Mouse (Mus musculus): ENCODE data around the gene Adat3. TPM values are rescaled to one million over a fixed set of nuclear protein-coding genes. Genes with fewer than 3 reads are reported as not detected.

Gene Adat3
- polyA plus RNA-seq, 1 experiment from 2014 or later: 5.4 TPM

DNA sequence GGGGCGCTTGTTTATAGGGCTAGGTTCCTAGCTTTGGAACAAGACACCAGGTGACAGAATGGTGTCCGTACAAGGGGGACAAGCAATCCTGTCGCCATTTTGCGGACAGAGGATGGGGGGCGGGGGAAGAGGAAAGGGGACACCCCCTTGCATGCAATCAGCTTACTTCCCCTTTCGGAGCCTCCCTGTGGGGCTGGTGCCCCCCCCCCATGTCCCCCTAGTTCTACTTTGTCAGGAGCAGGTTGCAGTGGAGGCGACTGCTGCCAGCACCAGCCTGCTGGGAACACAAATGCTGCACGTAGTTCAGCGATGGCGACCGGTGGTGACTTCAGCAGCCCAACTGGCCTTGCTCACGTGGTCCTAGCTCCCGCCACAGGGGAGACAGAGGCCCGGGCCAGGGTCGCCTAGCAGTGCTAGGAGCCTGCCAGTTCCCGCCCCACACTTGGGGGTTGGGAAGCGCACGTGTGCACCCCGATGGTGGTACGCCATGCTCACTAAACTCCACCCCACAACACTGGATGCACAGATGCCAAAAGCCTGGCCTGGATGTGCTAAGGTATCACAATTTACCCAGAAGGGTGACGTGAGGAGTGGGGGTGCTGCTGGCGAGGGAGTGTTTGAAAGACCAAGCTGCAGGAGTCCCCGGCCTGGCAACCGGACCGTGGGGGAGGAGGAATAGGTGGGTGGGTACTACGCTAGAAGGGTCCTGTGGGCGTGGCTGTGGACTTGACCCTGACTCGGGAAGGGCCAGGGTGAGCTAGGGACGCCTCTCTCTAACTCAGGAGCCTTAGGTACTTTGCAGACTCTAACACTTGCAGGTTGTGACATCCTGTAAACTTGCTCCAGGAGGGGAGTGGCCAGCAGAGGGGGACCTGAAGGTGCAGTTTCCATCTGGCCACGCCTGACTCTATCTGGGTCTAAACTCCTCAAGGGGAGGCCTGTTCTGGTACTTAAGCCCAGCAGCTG, 31.5 kb upstream of the Adat3 start:
- Histone ChIP-seq H3K4me2 (replicated peaks) (peak overlapping the region; percentile 53), H3K9ac (peak overlapping the region; percentile 22; the same call in 1 of the 2 replicates), H3K27ac (no peak overlapping the region), H3K27me3 (replicated peaks) (no peaks in the 10 kb centered on the region), H3K36me3 (peaks cover 11% of the 10 kb centered on the region), H3K4me1 (peaks cover 62% of the 10 kb centered on the region), H3K9me3 (no peaks in the 10 kb centered on the region), H3K4me3 (no peak overlapping the region)
- 18% methylated on average over 30 of the region's 30 CpGs for WGBS
- ATAC-seq (ENCODE audit: low FRiP score, low read depth): no peak

DNA sequence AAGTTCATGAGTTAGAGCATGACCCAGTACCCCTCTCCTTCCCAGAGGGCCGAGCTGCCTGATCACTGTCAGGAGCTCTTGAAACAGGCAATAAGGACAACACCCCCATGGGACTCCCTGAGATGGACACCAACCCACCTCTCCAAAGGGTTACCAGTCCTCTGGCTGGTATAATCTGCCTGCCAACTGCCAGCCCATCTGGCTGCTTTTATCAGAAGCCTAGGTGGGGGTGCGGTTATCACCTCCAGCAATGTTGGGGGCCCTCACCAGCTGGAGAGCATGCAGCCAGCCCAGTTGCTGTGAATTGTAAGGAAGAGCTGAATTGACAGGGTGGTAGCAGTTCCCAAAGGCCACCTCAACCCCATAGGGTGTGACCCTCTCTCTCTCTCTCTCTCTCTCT, 30.2 kb upstream of the Adat3 start:
- Histone ChIP-seq H3K4me1 (peaks cover 60% of the 10 kb centered on the region), H3K4me2 (replicated peaks) (no peak overlapping the region), H3K36me3 (peaks cover 11% of the 10 kb centered on the region), H3K27me3 (replicated peaks) (no peaks in the 10 kb centered on the region), H3K4me3 (no peak overlapping the region), H3K9ac (no peak overlapping the region), H3K27ac (no peak overlapping the region), H3K9me3 (no peaks in the 10 kb centered on the region)
- no peak for ATAC-seq (ENCODE audit: low FRiP score, low read depth)
- 88% methylated on average over 2 of the region's 2 CpGs for WGBS

GRCm38 (mm10) chr10:80573944-80574343, 28.7 kb upstream of the Adat3 start:
- WGBS: 59% methylated on average over 9 of the region's 9 CpGs
- Histone ChIP-seq H3K4me3 (no peak overlapping the region), H3K4me2 (replicated peaks) (0 out of 2 replicates have a peak overlapping the region, but pooled peaks have one; percentile 10), H3K27ac (no peak overlapping the region), H3K9me3 (no peaks in the 10 kb centered on the region), H3K9ac (0 out of 2 replicates have a peak overlapping the region, but pooled peaks have one; percentile 13), H3K4me1 (peaks cover 63% of the 10 kb centered on the region), H3K27me3 (replicated peaks) (no peaks in the 10 kb centered on the region), H3K36me3 (peaks cover 1% of the 10 kb centered on the region; the same call in 1 of the 2 replicates)
- ATAC-seq (ENCODE audit: low FRiP score, low read depth): no peak

DNA sequence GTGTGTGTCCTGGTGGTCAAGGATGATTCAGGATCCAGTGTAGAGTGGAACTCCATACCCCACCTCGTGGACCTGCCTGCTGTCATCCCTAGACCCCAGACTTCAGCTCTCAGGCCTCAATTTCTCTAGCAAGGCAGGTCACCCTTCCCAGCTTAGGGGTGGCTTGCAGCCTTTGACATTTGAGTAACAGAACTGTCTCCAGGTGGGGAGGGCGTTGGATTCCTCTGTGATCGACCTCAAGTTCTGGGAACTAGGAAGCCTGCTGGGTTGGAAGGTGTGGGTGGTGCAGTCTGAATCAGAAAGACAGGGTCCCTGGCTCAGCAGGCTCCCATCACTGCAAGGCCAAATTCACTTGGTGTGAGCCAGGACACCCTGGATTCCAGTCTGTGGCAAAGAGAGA, 27.8 kb upstream of the Adat3 start:
- no peaks in the 10 kb centered on the region for H3K27me3 ChIP-seq (replicated peaks)
- H3K27ac ChIP-seq: no peak overlapping the region
- WGBS: 80% methylated on average over 3 of the region's 3 CpGs
- H3K9ac ChIP-seq: no peak overlapping the region
- no peak overlapping the region for H3K4me3 ChIP-seq
- ATAC-seq (ENCODE audit: low FRiP score, low read depth): no peak
- peak overlapping the region; percentile 97 for H3K4me2 ChIP-seq (replicated peaks)
- H3K4me1 ChIP-seq: peaks cover 68% of the 10 kb centered on the region
- H3K9me3 ChIP-seq: no peaks in the 10 kb centered on the region
- no peaks in the 10 kb centered on the region for H3K36me3 ChIP-seq

DNA sequence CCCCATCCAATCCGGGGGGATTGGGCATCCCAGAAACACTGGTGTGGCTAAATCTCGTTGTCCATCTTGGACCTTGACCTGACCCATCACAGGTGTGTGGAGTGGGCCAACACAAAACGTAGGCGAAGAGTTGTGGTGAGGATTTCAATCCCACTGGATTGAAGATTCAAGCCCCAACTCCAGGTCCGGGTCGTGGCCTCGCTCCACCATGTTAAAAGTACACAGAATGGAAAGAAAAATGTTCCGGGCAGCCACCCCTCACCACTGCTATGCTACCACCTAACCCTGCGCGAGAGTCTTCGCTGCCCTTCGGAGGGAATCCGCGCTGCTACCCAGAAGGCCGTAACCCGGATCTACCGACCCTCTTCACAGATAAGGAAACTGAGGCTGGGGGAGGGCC, 26.8 kb upstream of the Adat3 start:
- no peak for ATAC-seq (ENCODE audit: low FRiP score, low read depth)
- Histone ChIP-seq H3K9me3 (no peaks in the 10 kb centered on the region), H3K36me3 (no peaks in the 10 kb centered on the region), H3K9ac (peak overlapping the region; percentile 85), H3K4me2 (replicated peaks) (peak overlapping the region; percentile 97), H3K4me1 (peaks cover 65% of the 10 kb centered on the region), H3K27ac (no peak overlapping the region), H3K4me3 (peak overlapping the region; percentile 78), H3K27me3 (replicated peaks) (no peaks in the 10 kb centered on the region)
- 15% methylated on average over 17 of the region's 17 CpGs for WGBS

GRCm38 (mm10) chr10:80576351-80577194, 26.1 kb upstream of the Adat3 start:
- Histone ChIP-seq H3K4me3 (peak overlapping the region; percentile 78), H3K4me1 (peaks cover 58% of the 10 kb centered on the region), H3K27me3 (replicated peaks) (no peaks in the 10 kb centered on the region), H3K4me2 (replicated peaks) (peak overlapping the region; percentile 97), H3K36me3 (no peaks in the 10 kb centered on the region), H3K9me3 (no peaks in the 10 kb centered on the region), H3K9ac (peak overlapping the region; percentile 85), H3K27ac (peak overlapping the region; percentile 68)
- peak; percentile 11; the same call in 1 of the 2 replicates for ATAC-seq (ENCODE audit: low FRiP score, low read depth)
- under 1% methylated on average over 93 of the region's 96 CpGs for WGBS

- Histone ChIP-seq H3K4me3 (peak within 1 kb of the TSS; percentile 78), H3K27ac (peak within 1 kb of the TSS; percentile 68), H3K4me2 (replicated peaks) (peak within 1 kb of the TSS; percentile 97), H3K4me1 (peaks cover 53% of the 10 kb centered on the region), H3K36me3 (peaks cover 2% of the 10 kb centered on the region; the same call in 1 of the 2 replicates), H3K9me3 (no peaks in the 10 kb centered on the region), H3K27me3 (replicated peaks) (no peaks in the 10 kb centered on the region), H3K9ac (peak within 1 kb of the TSS; percentile 85)
- WGBS: under 1% methylated on average over 81 of the region's 97 CpGs
- ATAC-seq (ENCODE audit: low FRiP score, low read depth): peak; percentile 75
Measured at GRCm38 (mm10) chr10:80577195-80578130, 25.2 kb upstream of the Adat3 start, which contains the start of gene Klf16. Gene Klf16 (minus strand): TSS chr10:80577321.

DNA sequence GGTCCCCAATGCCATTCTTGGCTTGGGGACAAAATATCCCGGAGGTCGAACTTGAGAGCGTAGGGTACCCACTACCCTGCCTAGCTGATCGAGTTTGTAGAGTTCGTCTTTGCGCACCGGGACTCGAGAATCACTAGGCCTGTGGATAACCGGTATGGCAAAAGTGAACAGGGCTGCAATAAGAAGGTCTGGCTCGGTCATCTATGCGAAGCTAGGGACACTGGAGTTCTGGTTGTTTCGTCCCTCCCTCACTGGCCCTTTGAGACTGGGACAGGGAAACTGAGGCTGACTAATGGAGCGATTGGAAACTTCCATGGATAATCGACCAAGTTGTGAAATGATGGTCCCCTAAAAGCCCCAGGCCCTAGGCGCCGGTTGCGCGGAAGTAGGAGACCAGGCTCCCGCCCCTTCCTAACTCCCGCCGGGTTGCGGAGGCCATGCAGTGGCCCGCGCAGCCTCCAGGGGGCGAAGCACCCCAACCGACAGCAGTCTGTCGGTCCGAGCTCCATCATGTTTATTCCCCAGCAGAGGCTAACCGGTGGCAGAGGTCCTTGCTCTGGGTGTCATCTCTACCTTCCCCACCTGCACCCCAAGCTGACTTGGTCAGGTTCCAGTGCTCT, 24.4 kb upstream of the Adat3 start:
- H3K9ac ChIP-seq: peak overlapping the region; percentile 85; the same call in 1 of the 2 replicates
- H3K9me3 ChIP-seq: no peaks in the 10 kb centered on the region
- peaks cover 52% of the 10 kb centered on the region for H3K4me1 ChIP-seq
- peak overlapping the region; percentile 68; the same call in 1 of the 2 replicates for H3K27ac ChIP-seq
- peak overlapping the region; percentile 97 for H3K4me2 ChIP-seq (replicated peaks)
- peak; percentile 49 for ATAC-seq (ENCODE audit: low FRiP score, low read depth)
- WGBS: under 1% methylated on average over 29 of the region's 29 CpGs
- no peaks in the 10 kb centered on the region for H3K27me3 ChIP-seq (replicated peaks)
- H3K36me3 ChIP-seq: peaks cover 6% of the 10 kb centered on the region
- H3K4me3 ChIP-seq: peak overlapping the region; percentile 78

DNA sequence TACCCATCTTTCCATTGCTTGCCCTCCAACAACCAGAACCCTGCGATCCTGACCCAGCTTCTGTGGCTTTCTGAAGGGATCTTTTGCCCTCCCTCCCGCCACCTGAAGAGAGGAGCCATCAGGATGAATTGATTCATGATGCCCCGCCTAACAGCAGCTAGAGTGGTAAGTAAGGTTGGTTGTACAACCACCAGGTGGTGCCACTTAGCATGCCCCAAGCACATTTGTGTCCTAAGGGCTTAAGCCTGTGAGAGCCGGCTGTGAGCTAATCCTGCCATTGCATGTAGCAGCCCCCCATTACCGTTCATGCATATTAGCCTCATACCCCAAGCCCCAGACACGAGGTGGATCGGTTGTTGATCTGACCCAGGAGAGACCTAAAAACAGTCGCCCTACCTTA, 23.8 kb upstream of the Adat3 start:
- Histone ChIP-seq H3K9ac (no peak overlapping the region), H3K4me3 (no peak overlapping the region), H3K27me3 (replicated peaks) (no peaks in the 10 kb centered on the region), H3K27ac (no peak overlapping the region), H3K4me2 (replicated peaks) (peak overlapping the region; percentile 97), H3K4me1 (peaks cover 45% of the 10 kb centered on the region), H3K36me3 (peaks cover 13% of the 10 kb centered on the region), H3K9me3 (no peaks in the 10 kb centered on the region)
- no peak for ATAC-seq (ENCODE audit: low FRiP score, low read depth)
- WGBS: 6% methylated on average over 8 of the region's 8 CpGs

DNA sequence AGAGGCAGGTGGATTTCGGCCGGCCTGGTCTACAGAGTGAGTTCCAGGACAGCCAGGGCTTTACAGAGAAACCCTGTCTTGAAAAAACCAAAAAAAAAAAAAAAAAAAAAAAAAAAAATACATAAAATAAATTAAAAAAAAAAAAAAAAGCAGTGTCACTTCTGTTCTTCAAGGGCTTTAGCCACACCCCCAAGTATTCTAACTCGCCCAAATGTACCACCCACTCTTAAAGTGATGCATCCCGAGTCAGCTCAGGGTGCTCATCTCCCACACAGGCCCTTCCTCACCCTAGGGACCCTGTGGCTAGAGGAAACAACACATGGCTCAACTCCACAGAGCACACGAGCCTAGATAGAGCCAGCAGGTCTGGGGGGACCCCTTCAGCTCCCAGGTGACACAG, 19.6 kb upstream of the Adat3 start:
- H3K36me3 ChIP-seq: peaks cover 41% of the 10 kb centered on the region
- ATAC-seq (ENCODE audit: low FRiP score, low read depth): no peak

DNA sequence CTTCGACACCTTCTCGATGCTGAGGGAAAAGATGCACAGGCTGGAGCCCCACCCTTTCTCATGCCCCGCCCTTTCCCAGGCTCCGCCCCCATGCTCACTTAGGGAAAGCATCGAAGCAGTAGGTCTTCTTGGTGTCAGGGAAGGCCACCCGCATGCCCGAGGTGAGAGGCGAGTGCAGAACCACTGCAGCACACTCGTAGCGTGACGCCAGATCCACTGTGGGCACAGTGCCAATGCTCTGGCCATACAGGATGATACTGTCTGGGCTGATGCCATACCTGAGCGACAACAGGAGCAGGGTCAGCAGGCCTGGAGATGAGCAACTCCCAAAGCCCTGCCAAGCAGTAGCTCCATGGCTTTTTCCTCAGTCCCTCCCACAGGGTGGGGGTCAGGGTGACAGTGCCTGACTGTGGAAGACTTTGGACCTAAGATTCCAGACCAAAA, 18.6 kb upstream of the Adat3 start:
- no peak for ATAC-seq (ENCODE audit: low FRiP score, low read depth)
- Histone ChIP-seq H3K4me1 (peaks cover 27% of the 10 kb centered on the region), H3K36me3 (peaks cover 41% of the 10 kb centered on the region), H3K4me3 (no peak overlapping the region), H3K4me2 (replicated peaks) (no peak overlapping the region), H3K9ac (no peak overlapping the region), H3K9me3 (no peaks in the 10 kb centered on the region), H3K27me3 (replicated peaks) (no peaks in the 10 kb centered on the region), H3K27ac (no peak overlapping the region)
- 75% methylated on average over 12 of the region's 12 CpGs for WGBS

More for the DNA sequence above, 19.6 kb upstream of the Adat3 start:
- Histone ChIP-seq H3K4me1 (peaks cover 25% of the 10 kb centered on the region), H3K4me2 (replicated peaks) (no peak overlapping the region), H3K9ac (no peak overlapping the region), H3K4me3 (no peak overlapping the region), H3K9me3 (no peaks in the 10 kb centered on the region), H3K27me3 (replicated peaks) (no peaks in the 10 kb centered on the region), H3K27ac (no peak overlapping the region)
- WGBS: 87% methylated on average over 5 of the region's 5 CpGs

Measured in neural tube, embryonic 12.5 days (tissue).